ENCODE assay signal across 30 mouse cellular contexts in genomic region chr17:46972603-46973002, GRCm38 (mm10).
"Had no signal": no experiment of that assay in that cellular context is flagged by ENCODE, and none has a peak within 500 bp of the region (broad histone marks: within the 10 kb centered on the region; RNA-seq: fewer than 3 reads in every experiment).

No protein-coding gene starts in this region.

- H3K9ac ChIP-seq: limb, embryonic 12.5 days; limb, embryonic 13.5 days; limb, embryonic 15.5 days; liver, embryonic 12.5 days; liver, embryonic 13.5 days; liver, embryonic 14.5 days; liver, embryonic 15.5 days; liver, postnatal 0 days; lung, embryonic 14.5 days; lung, embryonic 15.5 days; midbrain, embryonic 12.5 days; midbrain, embryonic 13.5 days; midbrain, embryonic 15.5 days; neural tube, embryonic 12.5 days had no signal

- H3K4me2 ChIP-seq: limb, embryonic 12.5 days; limb, embryonic 13.5 days; limb, embryonic 15.5 days; liver, embryonic 11.5 days; liver, embryonic 12.5 days; liver, embryonic 13.5 days; liver, embryonic 15.5 days; lung, embryonic 14.5 days; lung, embryonic 15.5 days; midbrain, embryonic 11.5 days; midbrain, embryonic 12.5 days; midbrain, embryonic 13.5 days; midbrain, embryonic 15.5 days; neural tube, embryonic 12.5 days had no signal

- H3K27ac ChIP-seq: limb, embryonic 10.5 days; limb, embryonic 12.5 days; limb, embryonic 13.5 days; limb, embryonic 15.5 days; liver, embryonic 12.5 days; liver, embryonic 13.5 days; liver, embryonic 14.5 days; liver, embryonic 15.5 days; lung, embryonic 15.5 days; macrophage; midbrain, embryonic 10.5 days; midbrain, embryonic 12.5 days; midbrain, embryonic 13.5 days; midbrain, embryonic 15.5 days; neural tube, embryonic 12.5 days had no signal

- DNase-seq: left cerebral cortex, postnatal 4 days; liver; liver, embryonic 13.5 days; liver, postnatal 0 days; lung, adult 18-20 months; lung, adult 2 months; lung, embryonic 14.5 days; lung, postnatal 10 days; lung, postnatal 14 days; lung, postnatal 36 days; lung, postnatal 4 days; midbrain, embryonic 14.5 days had no signal

- H3K9me3 ChIP-seq: limb, embryonic 10.5 days; limb, embryonic 15.5 days; liver, embryonic 12.5 days; liver, embryonic 13.5 days; liver, embryonic 15.5 days; lung, embryonic 15.5 days; midbrain, embryonic 10.5 days; midbrain, embryonic 13.5 days; midbrain, embryonic 15.5 days; neural tube, embryonic 12.5 days had no signal

- H3K4me3 ChIP-seq: limb, embryonic 10.5 days; limb, embryonic 12.5 days; limb, embryonic 13.5 days; limb, embryonic 15.5 days; liver, embryonic 12.5 days; liver, embryonic 13.5 days; liver, embryonic 15.5 days; lung, embryonic 15.5 days; megakaryocyte, embryonic 14.5 days; midbrain, embryonic 10.5 days; midbrain, embryonic 12.5 days; midbrain, embryonic 13.5 days; midbrain, embryonic 15.5 days; myocyte; neural tube, embryonic 12.5 days had no signal

- H3K4me1 ChIP-seq: limb, embryonic 10.5 days; limb, embryonic 12.5 days; limb, embryonic 13.5 days; limb, embryonic 15.5 days; liver, embryonic 12.5 days; lung, embryonic 15.5 days; megakaryocyte, embryonic 14.5 days; midbrain, embryonic 10.5 days; midbrain, embryonic 12.5 days; midbrain, embryonic 13.5 days; midbrain, embryonic 15.5 days; neural tube, embryonic 12.5 days had no signal

- H3K27me3 ChIP-seq: limb, embryonic 12.5 days; limb, embryonic 13.5 days; limb, embryonic 15.5 days; liver, embryonic 12.5 days; liver, embryonic 13.5 days; liver, embryonic 15.5 days; lung, embryonic 15.5 days; megakaryocyte, embryonic 14.5 days; midbrain, embryonic 12.5 days; midbrain, embryonic 13.5 days; midbrain, embryonic 15.5 days; neural tube, embryonic 12.5 days had no signal
